Mouse (Mus musculus) myocyte (in vitro differentiated cells): ENCODE results near the gene Asprv1.

ENCODE experiments used
- CEBPB ChIP-seq: IDR thresholded peaks from 2 replicates; pipeline ENCODE4 v1.6.1; 2011; ENCODE audit warnings: mild to moderate bottlenecking, moderate library complexity; ENCODE audit not compliant: poor library complexity, insufficient read depth, severe bottlenecking
- E2F4 ChIP-seq: IDR thresholded peaks from one replicate; pipeline ENCODE4 v1.6.1; 2011; ENCODE audit warnings: mild to moderate bottlenecking, control low read depth, moderate library complexity; ENCODE audit not compliant: insufficient read depth
- MAX ChIP-seq: IDR thresholded peaks from one replicate; pipeline ENCODE4 v1.6.1; 2011; ENCODE audit warnings: low read depth, mild to moderate bottlenecking, control low read depth
- MYOD1 ChIP-seq, 3 experiments: IDR thresholded peaks; one replicate each; pipeline ENCODE4 v1.6.1; 2011; ENCODE audit warnings: control low read depth in 2 of 3, low read depth in 2 of 3, mild to moderate bottlenecking in 2 of 3, moderate library complexity in 1 of 3; ENCODE audit not compliant: insufficient read length in 2 of 3, control insufficient read depth in 1 of 3
- MYOG ChIP-seq, 3 experiments: IDR thresholded peaks; one replicate each; pipeline ENCODE4 v1.6.1; 2011; ENCODE audit warnings: control low read depth in 2 of 3, low read depth in 2 of 3, mild to moderate bottlenecking in 2 of 3; ENCODE audit not compliant: insufficient read length in 2 of 3, control insufficient read depth in 1 of 3, insufficient read depth in 1 of 3
- POLR2A ChIP-seq: IDR thresholded peaks from one replicate; pipeline ENCODE4 v1.6.1; 2011; ENCODE audit warnings: low read depth, mild to moderate bottlenecking, control low read depth, moderate library complexity; ENCODE audit not compliant: insufficient read length
- POLR2AphosphoS2 ChIP-seq: IDR thresholded peaks from one replicate; pipeline ENCODE4 v1.6.1; 2011; ENCODE audit warnings: low read depth, control low read depth; ENCODE audit not compliant: insufficient read length
- REST ChIP-seq: IDR thresholded peaks from one replicate; pipeline ENCODE4 v1.6.1; 2011; ENCODE audit warnings: mild to moderate bottlenecking, control low read depth, moderate library complexity; ENCODE audit not compliant: insufficient read depth, insufficient read length
- SRF ChIP-seq: IDR thresholded peaks from one replicate; pipeline ENCODE4 v1.6.1; 2011; ENCODE audit warnings: low read depth; ENCODE audit not compliant: control insufficient read depth, insufficient read length
- TCF12 ChIP-seq: IDR thresholded peaks from one replicate; pipeline ENCODE4 v1.6.1; 2011; ENCODE audit warnings: mild to moderate bottlenecking, control low read depth; ENCODE audit not compliant: poor library complexity, insufficient read depth, severe bottlenecking
- TCF3 ChIP-seq: IDR thresholded peaks from one replicate; pipeline ENCODE4 v1.6.1; 2011; ENCODE audit warnings: low read depth, control low read depth; ENCODE audit not compliant: insufficient read length
- USF1 ChIP-seq: IDR thresholded peaks from one replicate; pipeline ENCODE4 v1.6.1; 2011; ENCODE audit warnings: low read depth, mild to moderate bottlenecking, control low read depth, moderate library complexity

- no peak for TF ChIP-seq POLR2A
- no peak for TF ChIP-seq E2F4
- TF ChIP-seq CEBPB = no peak
- TF ChIP-seq POLR2AphosphoS2 = no peak
- TF ChIP-seq MYOG (IDR thresholded peaks at IDR 0.05; ENCODE audit: control insufficient read depth in 1 of 3, insufficient read depth in 1 of 3, insufficient read length in 2 of 3, low read depth in 2 of 3) = no peak
- TF ChIP-seq USF1 = no peak
- TF ChIP-seq REST = no peak
- no peak for TF ChIP-seq TCF3
- TF ChIP-seq TCF12 = no peak
- no peak for TF ChIP-seq MAX
- TF ChIP-seq MYOD1 (IDR thresholded peaks at IDR 0.05; ENCODE audit: control insufficient read depth in 1 of 3, insufficient read length in 2 of 3, low read depth in 2 of 3) = peak in 1 of 3 experiments; percentile 57
- no peak for TF ChIP-seq SRF
Observed at GRCm38 (mm10) chr6:86605260-86605659, 22.7 kb upstream of the Asprv1 start.
